Mouse (Mus musculus): ENCODE measurements at regions not wholly inside any gene's neighbourhood (a gene's known extent, or its start where the extent isn't known, plus 50 kb on each side); places are given as distances from the start of the nearest gene placed in this dataset.

- no peak for TF ChIP-seq EP300 (IDR thresholded peaks at IDR 0.05)
- TF ChIP-seq CTCF (IDR thresholded peaks at IDR 0.05), result no peak
- DNase-seq (ENCODE audit: low spot score) (no peak), ATAC-seq (no peak)
- WGBS, result 74% methylated on average over 12 of the region's 12 CpGs
- H3K4me3 ChIP-seq (ENCODE audit: low read depth, low read length), result no peak overlapping the region
- no peaks in the 10 kb centered on the region for H3K36me3 ChIP-seq (ENCODE audit: insufficient read depth, low read length)
- no peaks in the 10 kb centered on the region for H3K9me3 ChIP-seq (ENCODE audit: low read length)
- H3K27me3 ChIP-seq (replicated peaks; ENCODE audit: insufficient read depth, low read length), result no peaks in the 10 kb centered on the region
- peaks cover 6% of the 10 kb centered on the region; the same call in 1 of the 2 replicates for H3K4me1 ChIP-seq (ENCODE audit: insufficient read depth, low read depth, low read length)
- H3K4me2 ChIP-seq (replicated peaks; ENCODE audit: low read depth, low read length), result no peak overlapping the region
- H3K27ac ChIP-seq (ENCODE audit: low read length), result no peak overlapping the region
- no peak overlapping the region for H3K9ac ChIP-seq (replicated peaks; ENCODE audit: low read depth)
Observed at GRCm38 (mm10) chr15:38390450-38390849, 965.1 kb downstream of the 4930447A16Rik start.

GRCm38 (mm10) chr15:38391420-38391819 is 966.1 kb downstream of the 4930447A16Rik start:
- ATAC-seq (peak; percentile 95), DNase-seq (ENCODE audit: low spot score) (peak; percentile 94)
- Histone ChIP-seq H3K36me3 (ENCODE audit: insufficient read depth, low read length) (no peaks in the 10 kb centered on the region), H3K4me2 (replicated peaks; ENCODE audit: low read depth, low read length) (no peak overlapping the region), H3K9ac (replicated peaks; ENCODE audit: low read depth) (no peak overlapping the region), H3K4me1 (ENCODE audit: insufficient read depth, low read depth, low read length) (peaks cover 6% of the 10 kb centered on the region; the same call in 1 of the 2 replicates), H3K4me3 (ENCODE audit: low read depth, low read length) (no peak overlapping the region), H3K9me3 (ENCODE audit: low read length) (no peaks in the 10 kb centered on the region), H3K27ac (ENCODE audit: low read length) (peak overlapping the region; percentile 76), H3K27me3 (replicated peaks; ENCODE audit: insufficient read depth, low read length) (no peaks in the 10 kb centered on the region)
- 27% methylated on average over 6 of the region's 6 CpGs for WGBS
- peak; percentile 67 for TF ChIP-seq CTCF (IDR thresholded peaks at IDR 0.05)
- TF ChIP-seq EP300 (IDR thresholded peaks at IDR 0.05), result peak; percentile 51; the same call in 1 of the 2 replicates

GRCm38 (mm10) chr15:38391860-38392259 is 966.5 kb downstream of the 4930447A16Rik start:
- no peak for DNase-seq (ENCODE audit: low spot score)
- Histone ChIP-seq H3K9me3 (ENCODE audit: low read length) (no peaks in the 10 kb centered on the region), H3K9ac (replicated peaks; ENCODE audit: low read depth) (no peak overlapping the region), H3K4me3 (ENCODE audit: low read depth, low read length) (no peak overlapping the region), H3K36me3 (ENCODE audit: insufficient read depth, low read length) (no peaks in the 10 kb centered on the region), H3K27ac (ENCODE audit: low read length) (peak overlapping the region; percentile 76), H3K4me1 (ENCODE audit: insufficient read depth, low read depth, low read length) (peaks cover 6% of the 10 kb centered on the region; the same call in 1 of the 2 replicates), H3K27me3 (replicated peaks; ENCODE audit: insufficient read depth, low read length) (no peaks in the 10 kb centered on the region), H3K4me2 (replicated peaks; ENCODE audit: low read depth, low read length) (no peak overlapping the region)
- WGBS, result 23% methylated on average over 4 of the region's 4 CpGs
- ATAC-seq, result peak; percentile 71
- no peak for TF ChIP-seq CTCF (IDR thresholded peaks at IDR 0.05)
- no peak for TF ChIP-seq EP300 (IDR thresholded peaks at IDR 0.05)

GRCm38 (mm10) chr15:38392441-38393149 is 967.2 kb downstream of the 4930447A16Rik start:
- Histone ChIP-seq H3K4me3 (ENCODE audit: low read depth, low read length) (no peak overlapping the region), H3K36me3 (ENCODE audit: insufficient read depth, low read length) (no peaks in the 10 kb centered on the region), H3K9ac (replicated peaks; ENCODE audit: low read depth) (no peak overlapping the region), H3K9me3 (ENCODE audit: low read length) (no peaks in the 10 kb centered on the region), H3K4me2 (replicated peaks; ENCODE audit: low read depth, low read length) (no peak overlapping the region), H3K4me1 (ENCODE audit: insufficient read depth, low read depth, low read length) (peaks cover 6% of the 10 kb centered on the region; the same call in 1 of the 2 replicates), H3K27ac (ENCODE audit: low read length) (peak overlapping the region; percentile 76; the same call in 1 of the 2 replicates), H3K27me3 (replicated peaks; ENCODE audit: insufficient read depth, low read length) (no peaks in the 10 kb centered on the region)
- DNase-seq (ENCODE audit: low spot score) (no peak), ATAC-seq (no peak)
- 54% methylated on average over 5 of the region's 5 CpGs for WGBS
- no peak for TF ChIP-seq EP300 (IDR thresholded peaks at IDR 0.05)
- TF ChIP-seq CTCF (IDR thresholded peaks at IDR 0.05), result no peak

- no peaks in the 10 kb centered on the region for H3K27me3 ChIP-seq (replicated peaks; ENCODE audit: insufficient read depth, low read length)
- TF ChIP-seq EP300 (IDR thresholded peaks at IDR 0.05), result no peak
- no peak for TF ChIP-seq CTCF (IDR thresholded peaks at IDR 0.05)
- DNase-seq (ENCODE audit: low spot score), result peak; percentile 62
- no peaks in the 10 kb centered on the region for H3K4me1 ChIP-seq (ENCODE audit: insufficient read depth, low read depth, low read length)
- 56% methylated on average over 4 of the region's 4 CpGs for WGBS
- H3K9me3 ChIP-seq (ENCODE audit: low read length), result no peaks in the 10 kb centered on the region
- no peak overlapping the region for H3K9ac ChIP-seq (replicated peaks; ENCODE audit: low read depth)
- no peak overlapping the region for H3K4me2 ChIP-seq (replicated peaks; ENCODE audit: low read depth, low read length)
- no peak overlapping the region for H3K4me3 ChIP-seq (ENCODE audit: low read depth, low read length)
- no peaks in the 10 kb centered on the region for H3K36me3 ChIP-seq (ENCODE audit: insufficient read depth, low read length)
- 0 out of 2 replicates have a peak overlapping the region, but pooled peaks have one; percentile 26 for H3K27ac ChIP-seq (ENCODE audit: low read length)
- ATAC-seq, result peak; percentile 91
Observed at GRCm38 (mm10) chr15:38398852-38399251, 973.5 kb downstream of the 4930447A16Rik start.

GRCm38 (mm10) chr15:38402762-38403161 is 977.4 kb downstream of the 4930447A16Rik start:
- no peak overlapping the region for H3K4me2 ChIP-seq (replicated peaks; ENCODE audit: low read depth, low read length)
- no peaks in the 10 kb centered on the region for H3K4me1 ChIP-seq (ENCODE audit: insufficient read depth, low read depth, low read length)
- no peak for DNase-seq (ENCODE audit: low spot score)
- 74% methylated on average over 1 of the region's 1 CpGs for WGBS
- H3K27me3 ChIP-seq (replicated peaks; ENCODE audit: insufficient read depth, low read length), result no peaks in the 10 kb centered on the region
- H3K36me3 ChIP-seq (ENCODE audit: insufficient read depth, low read length), result no peaks in the 10 kb centered on the region
- H3K9me3 ChIP-seq (ENCODE audit: low read length), result no peaks in the 10 kb centered on the region
- ATAC-seq, result no peak
- TF ChIP-seq EP300 (IDR thresholded peaks at IDR 0.05) (no peak), CTCF (IDR thresholded peaks at IDR 0.05) (no peak)
- no peak overlapping the region for H3K9ac ChIP-seq (replicated peaks; ENCODE audit: low read depth)
- no peak overlapping the region for H3K27ac ChIP-seq (ENCODE audit: low read length)
- no peak overlapping the region for H3K4me3 ChIP-seq (ENCODE audit: low read depth, low read length)

Data from lung, postnatal 0 days (tissue).